Mouse (Mus musculus) cerebral cortex, adult 2 months (tissue): ENCODE results near the gene Gm10670.

ENCODE experiments used
- WGBS: fragments of 180-500 bp; shearing (Covaris S2); methylation state at CpG from one replicate; pipeline ENCODE4 v1.1.7; 2018; 5-methylcytosine and 5-hydroxymethylcytosine counted together

The Gm10670 gene

DNA sequence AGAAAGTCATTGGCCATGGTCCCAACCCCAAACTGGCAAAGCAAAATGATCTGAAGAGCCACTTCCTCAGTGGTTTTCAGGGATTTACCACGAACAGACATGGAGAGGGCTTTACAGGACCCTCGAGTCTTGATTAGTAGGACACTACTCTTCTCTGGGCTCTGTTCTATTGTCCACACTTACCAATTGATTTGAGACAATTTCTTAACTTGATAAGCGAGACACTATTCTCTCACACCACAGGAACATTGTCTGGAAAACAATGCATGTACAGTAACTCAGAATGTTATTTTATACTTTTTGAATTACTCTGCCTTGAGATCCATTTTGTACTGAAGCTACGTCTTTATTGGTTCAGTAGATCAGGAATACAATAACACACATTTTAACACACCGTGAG, at the start of gene Gm10670:
Gm10670 (minus strand) TSS at position 101 of the 400 bp plus-strand sequence.
- WGBS = no CpG with 5 or more reads among the region's 5 CpGs

- WGBS = no CpG with 5 or more reads among the region's 3 CpGs
Observed at GRCm38 (mm10) chr7:20510434-20510833, 35.7 kb upstream of the Gm10670 start, which contains the start of gene Vmn1r103. Gene Vmn1r103, minus strand, starts transcription at chr7:20510534.

DNA sequence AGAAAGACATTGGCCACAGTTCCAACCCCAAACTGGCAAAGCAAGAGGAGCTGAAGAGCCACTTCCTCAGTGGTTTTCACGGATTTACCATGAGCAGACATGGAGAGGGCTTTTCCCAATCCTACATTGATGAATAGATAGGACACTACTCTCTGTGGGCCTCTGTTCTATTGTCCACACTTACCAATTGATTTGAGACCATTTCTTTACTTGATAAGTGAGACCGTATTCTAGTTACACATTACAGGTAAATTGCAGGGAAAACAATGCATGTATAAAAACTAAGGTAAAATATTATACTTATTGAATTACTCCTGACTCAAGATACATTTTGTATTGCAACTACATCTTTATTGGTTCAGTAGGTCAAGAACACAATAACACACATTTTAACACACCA, 32.2 kb downstream of the Gm10670 start, which contains the start of gene Vmn1r101:
Vmn1r101 (minus strand) TSS at position 101 of the 400 bp plus-strand sequence.
- WGBS = no CpG with 5 or more reads among the region's 2 CpGs
